Mouse (Mus musculus) stomach, postnatal 0 days (tissue): ENCODE results near the gene Pole4.

Experiments
- CTCF ChIP-seq: IDR thresholded peaks from 2 replicates; pipeline ENCODE4 v1.5.1; 2016; ENCODE audit warnings: antibody characterized with exemption, low read depth, mild to moderate bottlenecking, moderate library complexity
- EP300 ChIP-seq: optimal IDR thresholded peaks from 2 replicates; pipeline ENCODE3; 2016; ENCODE audit warnings: antibody characterized with exemption

DNA sequence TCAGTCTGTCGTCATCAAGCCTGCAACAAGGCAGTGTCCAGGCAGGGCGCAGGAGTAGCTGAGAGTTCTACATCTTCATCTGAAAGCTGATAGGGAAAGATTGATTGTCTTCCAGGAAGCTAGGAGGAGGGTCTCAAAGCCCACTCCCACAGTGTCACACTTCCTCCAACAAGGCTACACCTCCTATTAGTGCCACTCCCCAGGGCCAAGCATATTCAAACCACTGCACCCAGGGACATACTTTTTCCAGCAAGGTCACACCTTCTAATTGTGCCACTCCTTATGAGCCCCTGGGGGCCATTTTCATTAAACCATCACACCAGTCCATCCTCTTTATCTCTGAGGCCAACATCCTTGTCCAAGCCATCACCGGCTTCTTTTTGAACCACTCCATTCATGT, 8.4 kb downstream of the Pole4 start:
- TF ChIP-seq EP300 (no peak), CTCF (no peak)
